Mouse (Mus musculus) left cerebral cortex, adult 11 months (tissue): ENCODE measurements around the gene Fbxw5.

Experiments
- DNase-seq: peaks from one replicate; pipeline ENCODE4 v3.0.0; 2022; ENCODE audit warnings: low spot score

Fbxw5 gene

GRCm38 (mm10) chr2:25500576-25501405, at the start of gene Fbxw5:
Gene Fbxw5 (plus strand): TSS chr2:25500750.
- peak; percentile 77 for DNase-seq

- no peak for DNase-seq
Measured at GRCm38 (mm10) chr2:25450853-25451647, 49.5 kb upstream of the Fbxw5 start.

GRCm38 (mm10) chr2:25452951-25453350, 47.6 kb upstream of the Fbxw5 start:
- no peak for DNase-seq

GRCm38 (mm10) chr2:25456205-25456953, 44.2 kb upstream of the Fbxw5 start, which contains the start of gene Clic3:
Gene Clic3 (plus strand): TSS chr2:25456838.
- no peak for DNase-seq

- DNase-seq, result no peak
Measured at GRCm38 (mm10) chr2:25457022-25457896, 43.3 kb upstream of the Fbxw5 start.

- DNase-seq, result no peak
Measured at GRCm38 (mm10) chr2:25458911-25459310, 41.6 kb upstream of the Fbxw5 start.

- DNase-seq, result no peak
Measured at GRCm38 (mm10) chr2:25460135-25460534, 40.4 kb upstream of the Fbxw5 start.

- peak; percentile 93 for DNase-seq
Measured at GRCm38 (mm10) chr2:25460551-25461309, 39.8 kb upstream of the Fbxw5 start, which contains the start of gene Paxx. Gene Paxx (minus strand): TSS chr2:25461094.

GRCm38 (mm10) chr2:25461407-25461806, 39.1 kb upstream of the Fbxw5 start:
- no peak for DNase-seq

GRCm38 (mm10) chr2:25463630-25464029, 36.9 kb upstream of the Fbxw5 start:
- no peak for DNase-seq

GRCm38 (mm10) chr2:25465256-25465655, 35.3 kb upstream of the Fbxw5 start:
- DNase-seq, result no peak

- no peak for DNase-seq
Measured at GRCm38 (mm10) chr2:25465816-25466635, 34.5 kb upstream of the Fbxw5 start.

- no peak for DNase-seq
Measured at GRCm38 (mm10) chr2:25467606-25468303, 32.8 kb upstream of the Fbxw5 start.

- peak; percentile 55 for DNase-seq
Measured at GRCm38 (mm10) chr2:25468962-25469915, 31.3 kb upstream of the Fbxw5 start.

GRCm38 (mm10) chr2:25469969-25470368, 30.6 kb upstream of the Fbxw5 start, which contains the start of gene Ptgds:
Gene Ptgds (minus strand): TSS chr2:25470046.
- DNase-seq, result no peak

GRCm38 (mm10) chr2:25472550-25472949, 28.0 kb upstream of the Fbxw5 start:
- DNase-seq, result no peak

- no peak for DNase-seq
Measured at GRCm38 (mm10) chr2:25477541-25477940, 23.0 kb upstream of the Fbxw5 start.
